Mouse (Mus musculus) urinary bladder, adult 2 months (tissue): ENCODE data around the gene Rassf7. TPM values are rescaled to one million over a fixed set of nuclear protein-coding genes. Genes with fewer than 3 reads are reported as not detected.

Experiments used
- DNase-seq: peaks from one replicate; pipeline ENCODE4 v3.0.0; 2022; ENCODE audit warnings: low spot score
- polyA plus RNA-seq: library from polyadenylated mRNA; depleted of rRNA; stranded (reverse); fragments of >200 nt; gene quantifications from 2 replicates; pipeline ENCODE4 v1.2.3, GENCODE M21; 2012

The Rassf7 gene
- polyA plus RNA-seq, 1 experiment: 157 TPM

- no peak for DNase-seq
These were observed 18.9 kb upstream of the Rassf7 start for GRCm38 (mm10) chr7:141196619-141197282.

DNA sequence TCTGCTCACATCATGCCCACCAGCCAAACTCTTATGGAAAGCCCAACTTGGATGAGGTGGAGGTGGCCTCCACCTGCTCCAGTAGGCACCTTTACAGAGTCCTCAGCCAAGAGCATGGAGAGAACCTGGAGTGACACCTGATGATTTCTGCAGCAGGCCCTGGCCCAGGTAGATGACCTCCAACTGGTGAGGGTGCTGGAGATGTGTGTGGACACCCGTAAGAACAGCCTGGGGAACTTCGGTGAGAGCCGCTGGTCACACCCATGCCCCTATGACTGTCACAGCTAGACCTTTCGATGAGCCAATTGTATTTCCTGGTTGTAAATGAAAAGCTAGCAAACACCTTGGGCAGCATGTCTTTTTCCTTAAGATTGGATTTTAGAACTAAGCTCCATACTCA is 17.5 kb upstream of the Rassf7 start:
- no peak for DNase-seq

GRCm38 (mm10) chr7:141204546-141204945 is 11.1 kb upstream of the Rassf7 start:
- no peak for DNase-seq

DNA sequence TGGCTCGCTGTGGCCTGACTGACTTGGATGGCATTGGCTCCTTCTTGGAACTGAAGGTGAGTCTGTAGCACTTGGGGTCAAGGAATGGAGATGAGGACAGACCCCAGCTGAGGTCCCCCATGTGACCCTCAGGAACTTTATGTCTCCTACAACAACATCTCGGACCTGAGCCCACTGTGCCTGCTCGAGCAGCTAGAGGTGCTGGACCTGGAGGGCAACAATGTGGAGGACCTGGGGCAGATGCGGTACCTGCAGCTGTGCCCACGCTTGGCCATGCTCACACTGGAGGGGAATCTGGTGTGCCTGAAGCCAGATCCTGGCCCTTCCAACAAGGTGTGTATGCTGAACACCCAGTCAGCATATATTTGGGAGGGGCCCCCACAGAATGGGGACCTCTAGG is 10.2 kb upstream of the Rassf7 start:
- DNase-seq: no peak

DNA sequence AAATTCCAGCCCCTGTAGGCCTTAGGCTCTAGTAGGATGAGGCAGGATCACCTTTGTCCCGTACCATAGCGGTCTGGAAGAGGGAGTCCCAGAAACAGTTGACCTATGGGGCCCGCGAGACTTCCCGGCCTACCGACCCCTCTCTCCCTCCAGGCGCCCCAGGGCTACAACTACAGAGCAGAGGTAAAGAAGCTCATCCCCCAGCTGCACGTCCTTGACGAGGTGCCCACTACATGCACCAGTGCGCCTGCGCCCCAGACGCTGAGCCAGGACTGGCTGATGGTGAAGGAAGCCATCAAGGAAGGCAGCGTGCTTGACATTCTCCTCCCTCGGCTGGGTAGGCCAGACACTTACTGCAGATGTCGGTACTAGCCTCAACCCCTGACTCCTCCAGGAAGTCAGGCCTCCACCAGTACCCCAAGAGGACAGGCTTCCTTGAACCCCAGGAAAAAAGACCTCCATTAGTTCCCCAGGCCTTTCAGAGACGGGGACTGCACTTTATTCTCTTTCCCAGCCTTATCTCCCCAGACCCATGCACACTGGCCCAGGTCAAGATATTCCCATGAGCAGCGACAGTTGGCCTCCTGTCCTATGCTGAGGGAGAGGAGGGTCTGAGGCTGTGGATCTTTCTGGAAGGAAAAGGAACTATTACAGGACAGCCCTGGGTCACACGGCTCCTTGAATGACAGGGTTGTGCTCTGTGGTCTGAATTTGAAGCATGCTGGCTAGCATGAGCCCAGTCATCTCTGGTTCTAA is 9.3 kb upstream of the Rassf7 start:
- no peak for DNase-seq

GRCm38 (mm10) chr7:141209526-141209925 is 6.1 kb upstream of the Rassf7 start:
- no peak for DNase-seq

DNA sequence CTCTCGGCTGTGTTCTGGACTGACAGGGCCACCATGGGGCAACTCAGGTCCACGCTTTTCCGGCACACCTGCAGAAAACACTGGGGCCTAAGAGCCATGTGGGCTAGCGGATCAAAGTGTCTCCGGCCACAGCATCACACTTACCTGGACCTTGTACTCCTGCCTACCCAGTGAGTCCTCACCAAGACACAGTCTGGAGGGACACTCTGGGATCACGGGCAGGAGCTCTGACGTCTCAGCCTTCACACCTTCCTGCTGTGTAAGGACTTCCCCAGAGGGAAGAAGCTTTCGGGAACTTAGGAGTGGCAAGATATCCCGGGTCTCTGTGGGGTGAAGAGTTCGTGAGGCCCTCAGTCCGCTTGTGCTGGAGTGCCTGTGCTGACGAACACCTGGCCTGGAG is 5.5 kb upstream of the Rassf7 start:
- DNase-seq: no peak

- no peak for DNase-seq
These were observed 5.0 kb upstream of the Rassf7 start for GRCm38 (mm10) chr7:141210606-141211131.

DNA sequence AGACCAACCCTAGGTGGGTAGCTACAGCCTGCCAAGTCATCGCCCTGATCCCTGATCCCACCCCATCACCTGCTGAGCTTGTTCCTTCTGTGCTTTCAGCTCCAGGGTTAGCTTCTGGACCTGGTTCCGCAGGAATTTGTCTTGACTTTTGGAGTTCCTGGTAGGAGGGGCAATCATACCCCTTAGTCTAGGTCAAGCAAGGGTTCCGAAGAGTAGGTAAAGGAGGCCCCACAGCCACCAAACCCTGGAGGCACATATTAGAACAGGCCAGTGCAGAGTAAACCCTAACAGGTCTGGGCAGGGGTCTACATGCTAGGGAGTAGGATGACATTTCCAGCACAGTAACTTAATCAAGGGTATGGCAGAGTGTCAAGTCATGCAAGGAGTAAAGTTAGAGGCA is 2.5 kb upstream of the Rassf7 start:
- no peak for DNase-seq

- no peak for DNase-seq
These were observed 1.9 kb upstream of the Rassf7 start, which contains the start of gene Lmntd2 for GRCm38 (mm10) chr7:141213605-141214235. Lmntd2 (minus strand) TSS chr7:141214080.

DNA sequence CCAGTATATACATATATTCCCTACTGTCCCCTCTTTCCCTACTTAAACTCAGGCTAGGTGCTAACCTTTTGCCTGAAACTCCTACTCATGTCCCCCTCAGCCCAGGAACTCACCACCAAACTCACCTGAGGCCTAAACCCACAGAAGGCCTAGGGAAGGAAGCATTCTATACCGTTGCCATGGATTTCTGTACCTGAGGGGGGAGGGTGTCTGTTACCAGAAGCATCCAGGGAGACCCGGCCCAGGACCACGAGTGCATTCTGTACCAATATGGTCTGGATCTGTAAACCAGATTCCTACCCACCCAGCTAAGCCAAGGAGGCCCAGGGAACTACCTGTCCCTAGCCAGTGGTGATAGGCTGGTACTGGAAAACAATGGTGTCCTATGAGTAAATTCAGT is 1.4 kb upstream of the Rassf7 start:
- DNase-seq: no peak

GRCm38 (mm10) chr7:141215880-141216733 is 447 bp downstream of the Rassf7 start:
- peak; percentile 85 for DNase-seq

GRCm38 (mm10) chr7:141216894-141217293 is 1.2 kb downstream of the Rassf7 start:
- DNase-seq: no peak

- DNase-seq: no peak
These were observed 1.8 kb downstream of the Rassf7 start for GRCm38 (mm10) chr7:141217343-141218013.

DNA sequence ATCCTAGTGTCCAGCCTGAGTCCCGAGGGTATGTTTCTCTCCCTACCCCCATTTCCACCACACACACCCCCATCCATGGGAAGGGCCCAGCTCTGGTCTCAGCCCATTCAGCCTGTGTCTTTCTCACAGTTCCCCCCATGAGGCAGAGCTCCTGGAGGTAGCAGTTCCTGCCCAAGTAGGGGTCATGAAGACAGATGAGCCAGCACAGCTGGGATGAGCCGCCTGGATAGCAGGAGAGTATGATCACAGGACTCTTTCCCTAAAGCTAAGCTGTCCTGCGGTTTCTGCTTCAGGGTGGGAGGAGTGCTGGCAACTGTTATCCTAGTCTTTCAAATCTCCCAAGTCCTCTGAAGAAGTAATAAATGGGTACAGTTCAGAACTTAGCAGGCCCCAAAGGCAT is 2.5 kb downstream of the Rassf7 start:
- DNase-seq: no peak

GRCm38 (mm10) chr7:141218557-141219133 is 3.0 kb downstream of the Rassf7 start:
- DNase-seq: no peak

DNA sequence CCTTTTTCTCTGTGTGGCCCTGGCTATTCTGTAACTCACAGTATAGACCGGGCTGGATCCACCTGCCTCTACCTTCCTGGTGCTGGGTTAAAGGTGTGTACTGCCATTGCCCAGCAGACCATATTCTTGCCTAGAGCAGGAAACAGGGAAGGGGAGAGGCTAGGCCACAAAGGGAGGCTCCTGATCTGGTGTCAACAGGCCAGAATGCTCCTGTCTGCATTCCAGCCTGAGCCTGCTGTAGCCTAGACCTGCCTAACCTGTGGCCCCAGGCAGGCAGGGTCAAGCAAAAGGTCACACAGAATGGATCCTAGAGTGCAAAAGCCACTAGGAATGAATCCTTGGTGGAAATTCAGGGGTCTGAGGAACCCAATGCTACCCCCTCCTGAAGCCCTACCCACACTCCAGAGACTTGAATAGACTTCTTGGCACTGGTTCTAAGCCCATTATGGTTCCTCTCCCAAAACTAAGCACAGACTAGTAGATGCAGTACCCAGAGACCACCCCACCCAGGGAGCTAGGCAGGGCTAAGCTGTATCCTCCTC is 4.0 kb downstream of the Rassf7 start:
- no peak for DNase-seq

DNA sequence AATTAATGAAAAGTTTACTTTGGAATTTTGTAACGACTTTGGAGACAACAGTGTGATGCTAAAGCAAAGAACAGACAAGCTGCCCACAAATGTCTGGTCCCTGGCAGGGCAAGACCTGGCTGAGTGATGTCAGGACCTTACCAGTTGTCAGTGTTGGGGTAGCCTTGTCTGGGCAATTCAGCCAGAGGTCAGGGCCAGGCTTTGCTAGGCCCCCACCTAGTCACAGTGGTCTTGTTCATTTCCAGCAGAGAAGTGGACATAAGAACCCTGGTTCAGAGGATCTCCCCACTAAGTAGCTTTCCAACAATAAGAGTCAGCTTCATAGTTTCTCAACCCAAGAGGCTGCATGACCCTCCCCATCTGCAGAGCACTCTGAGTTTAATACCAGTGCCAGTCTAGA is 4.7 kb downstream of the Rassf7 start:
- DNase-seq: no peak

DNA sequence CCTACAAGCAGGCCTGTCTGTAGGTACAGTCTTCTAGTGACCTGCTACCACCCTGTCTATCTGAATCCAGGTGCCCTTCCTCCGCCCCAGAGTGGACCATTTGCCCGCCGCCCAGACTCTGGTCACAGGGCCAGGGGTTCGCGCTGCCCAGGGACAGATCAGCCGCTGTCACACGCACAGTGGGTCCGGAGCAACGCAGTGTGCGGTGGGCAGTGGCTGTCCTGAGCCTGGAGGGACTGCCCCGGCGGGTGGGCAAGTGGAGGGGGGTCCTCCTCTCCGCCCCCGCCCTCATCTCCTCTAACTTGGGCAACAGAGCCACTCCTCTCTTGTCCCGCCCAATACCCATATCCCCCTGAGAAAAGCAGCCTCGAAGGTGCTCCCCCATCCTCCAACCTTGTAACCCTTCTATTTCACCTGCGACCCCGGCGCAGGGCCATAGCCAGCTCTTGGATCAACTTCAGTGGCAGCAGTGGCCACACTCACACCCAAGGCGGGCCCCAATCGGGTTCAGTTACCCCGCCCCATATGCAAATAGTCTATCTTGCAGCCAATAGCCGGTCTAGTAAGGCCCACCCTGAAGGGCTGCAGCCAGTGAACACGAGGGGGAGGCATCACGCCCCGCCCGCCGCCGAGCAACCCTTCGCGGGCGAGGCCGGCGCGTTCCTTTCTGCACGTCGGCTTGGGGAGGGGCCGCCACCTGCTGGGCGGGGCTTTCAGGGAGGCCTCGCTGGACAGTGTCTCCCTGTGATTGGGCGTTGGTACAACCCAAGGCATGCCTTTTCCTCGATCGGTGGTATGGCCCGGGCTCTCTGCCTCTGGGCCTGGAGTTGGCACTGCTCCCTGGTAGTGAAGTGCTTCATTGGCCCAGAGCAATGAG is 5.8 kb downstream of the Rassf7 start:
- peak; percentile 89 for DNase-seq

- DNase-seq: no peak
These were observed 6.4 kb downstream of the Rassf7 start for GRCm38 (mm10) chr7:141222126-141222467.
